Mouse (Mus musculus) intestine, embryonic 14.5 days (tissue): ENCODE results near the gene Fam57b. TPM values are rescaled to one million over a fixed set of nuclear protein-coding genes. Genes with fewer than 3 reads are reported as not detected.
A peak's percentile ranks its signal among the peaks of the same experiment; 100 is the strongest.

ENCODE experiments used
- ATAC-seq: fragments of 200-750 bp; cut with Nextera tagmentation; replicated peaks from 2 replicates; pipeline ENCODE4 v1.8.0; 2017; ENCODE audit warnings: low read depth, moderate number of reproducible peaks, moderate TSS enrichment, moderate library complexity; ENCODE audit not compliant: low FRiP score, low TSS enrichment
- DNase-seq: peaks from one replicate; pipeline ENCODE4 v3.0.0-alpha.2; 2018; ENCODE audit warnings: low spot score
- H3K27ac ChIP-seq: fragments of 300-500 bp; sonication (generic); 2 replicates; pipeline ENCODE4 v1.5.1; 2014; ENCODE audit warnings: low read depth, mild to moderate bottlenecking, control low read depth
- H3K27me3 ChIP-seq: fragments of 300-500 bp; sonication (generic); replicated peaks from 2 replicates; pipeline ENCODE4 v1.6.1; 2014; ENCODE audit warnings: low read length, control low read depth; ENCODE audit not compliant: control insufficient read depth, insufficient read depth
- H3K36me3 ChIP-seq: fragments of 300-500 bp; sonication (generic); 2 replicates; pipeline ENCODE4 v1.6.1; 2014; ENCODE audit warnings: low read length, control low read depth; ENCODE audit not compliant: control insufficient read depth, insufficient read depth
- H3K4me1 ChIP-seq: fragments of 300-500 bp; sonication (generic); replicated peaks from 2 replicates; pipeline ENCODE4 v1.6.1; 2014; ENCODE audit warnings: low read length, control low read depth, mixed read lengths; ENCODE audit not compliant: control insufficient read depth, insufficient read depth
- H3K4me2 ChIP-seq: fragments of 300-500 bp; sonication (generic); 2 replicates; pipeline ENCODE4 v1.6.1; 2014; ENCODE audit warnings: low read length
- H3K4me3 ChIP-seq: fragments of 300-500 bp; sonication (generic); 2 replicates; pipeline ENCODE4 v1.5.1; 2014; ENCODE audit warnings: low read depth, low read length, control low read depth, mixed read lengths
- H3K9ac ChIP-seq: fragments of 300-500 bp; sonication (generic); 2 replicates; pipeline ENCODE4 v1.6.1; 2014; ENCODE audit warnings: mild to moderate bottlenecking, low read length
- H3K9me3 ChIP-seq: fragments of 300-500 bp; sonication (generic); 2 replicates; pipeline ENCODE4 v1.6.1; 2016; ENCODE audit warnings: low read length, control low read depth; ENCODE audit not compliant: control insufficient read depth
- WGBS: fragments of 180-500 bp; shearing (Covaris S2); extraction: QIAGEN DNeasy Blood & Tissue Kit; methylation state at CpG from one replicate; pipeline ENCODE4 v1.1.7; 2014; 5-methylcytosine and 5-hydroxymethylcytosine counted together
- polyA plus RNA-seq: library from polyadenylated mRNA; unstranded; fragments of >200 nt; fragmentation: Nextera tagmentation; extraction: Ambion mirVana; gene quantifications from 2 replicates; pipeline ENCODE4 v1.2.1, GENCODE M21; 2014

Fam57b gene
- polyA plus RNA-seq, 1 experiment from 2014 or later, result 1.8 TPM

- H3K9ac ChIP-seq, result peak overlapping the region; percentile 84; the same call in 1 of the 2 replicates
- H3K4me2 ChIP-seq, result peak overlapping the region; percentile 94
- peak overlapping the region; percentile 96 for H3K27ac ChIP-seq
- H3K27me3 ChIP-seq, result no peaks in the 10 kb centered on the region
- DNase-seq, result no peak
- no peak for ATAC-seq
- H3K9me3 ChIP-seq, result no peaks in the 10 kb centered on the region
- 41% methylated on average over 4 of the region's 4 CpGs for WGBS
- H3K4me1 ChIP-seq, result peaks cover 24% of the 10 kb centered on the region
- H3K36me3 ChIP-seq, result peaks cover 40% of the 10 kb centered on the region
- H3K4me3 ChIP-seq, result peak overlapping the region; percentile 80
Measured at GRCm38 (mm10) chr7:126760956-126761355, 36.5 kb upstream of the Fam57b start.

GRCm38 (mm10) chr7:126761529-126762067, 35.9 kb upstream of the Fam57b start:
- Histone ChIP-seq H3K9ac (no peak overlapping the region), H3K27me3 (no peaks in the 10 kb centered on the region), H3K4me1 (peaks cover 24% of the 10 kb centered on the region), H3K9me3 (no peaks in the 10 kb centered on the region), H3K4me3 (no peak overlapping the region), H3K36me3 (peaks cover 45% of the 10 kb centered on the region), H3K4me2 (peak overlapping the region; percentile 94), H3K27ac (peak overlapping the region; percentile 96)
- DNase-seq (no peak), ATAC-seq (no peak)
- 51% methylated on average over 6 of the region's 6 CpGs for WGBS

DNA sequence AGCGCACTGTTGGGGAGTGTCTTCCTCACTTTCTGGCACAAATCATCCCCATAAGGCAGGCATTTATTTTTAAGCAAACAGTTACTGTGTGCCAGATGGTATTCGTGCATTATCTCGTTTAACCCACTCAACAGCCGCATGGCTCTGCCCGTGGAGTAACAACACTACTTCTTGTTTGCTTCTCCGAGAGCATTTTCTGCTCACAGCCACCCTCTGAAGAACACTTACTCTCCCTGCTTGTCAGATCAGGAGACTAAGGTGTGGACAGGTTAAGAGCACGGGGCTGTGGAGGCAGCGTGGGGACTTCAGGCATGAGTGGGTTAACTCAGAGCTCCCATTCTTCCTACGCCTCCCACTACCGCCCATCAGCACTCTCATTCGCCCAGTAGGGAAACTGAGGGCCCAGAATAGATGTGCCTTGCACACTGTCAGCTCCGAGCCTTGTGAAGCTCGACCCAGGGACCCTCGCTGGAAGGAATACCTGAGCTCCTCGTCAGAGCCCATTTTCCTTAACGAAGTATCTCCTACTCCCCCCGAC, 34.9 kb upstream of the Fam57b start:
- no peaks in the 10 kb centered on the region for H3K27me3 ChIP-seq
- H3K4me1 ChIP-seq, result peaks cover 24% of the 10 kb centered on the region
- no peak overlapping the region; the same call in 1 of the 2 replicates for H3K4me2 ChIP-seq
- peaks cover 54% of the 10 kb centered on the region for H3K36me3 ChIP-seq
- WGBS, result 51% methylated on average over 17 of the region's 17 CpGs
- DNase-seq (no peak), ATAC-seq (no peak)
- 0 out of 2 replicates have a peak overlapping the region, but pooled peaks have one; percentile 2 for H3K9ac ChIP-seq
- peak overlapping the region; percentile 22; the same call in 1 of the 2 replicates for H3K27ac ChIP-seq
- H3K4me3 ChIP-seq, result no peak overlapping the region
- H3K9me3 ChIP-seq, result no peaks in the 10 kb centered on the region

DNA sequence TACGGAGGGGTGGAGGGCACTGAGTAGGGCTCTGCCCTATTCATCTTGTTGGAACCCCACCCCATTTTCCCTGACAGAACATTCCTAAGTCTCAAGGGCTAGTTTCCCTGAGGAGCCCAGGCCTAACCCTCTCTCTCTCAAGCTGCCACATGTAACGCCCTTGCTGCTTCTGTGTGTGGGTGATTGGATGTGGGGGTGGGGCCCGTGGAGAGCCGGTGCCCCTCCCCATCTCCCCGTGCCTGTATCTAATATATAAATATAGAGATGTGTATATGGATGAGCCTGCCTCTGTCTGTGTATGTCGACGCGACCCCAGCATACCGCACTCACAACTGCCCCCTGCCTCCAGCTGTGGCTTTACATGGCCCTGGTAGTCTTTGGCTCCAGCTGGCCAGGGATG, 31.9 kb upstream of the Fam57b start:
- Histone ChIP-seq H3K27me3 (no peaks in the 10 kb centered on the region), H3K36me3 (peaks cover 84% of the 10 kb centered on the region), H3K9ac (no peak overlapping the region), H3K4me3 (no peak overlapping the region), H3K9me3 (no peaks in the 10 kb centered on the region), H3K27ac (no peak overlapping the region), H3K4me1 (peaks cover 23% of the 10 kb centered on the region), H3K4me2 (no peak overlapping the region)
- no peak for DNase-seq
- ATAC-seq, result no peak
- 75% methylated on average over 9 of the region's 9 CpGs for WGBS

DNA sequence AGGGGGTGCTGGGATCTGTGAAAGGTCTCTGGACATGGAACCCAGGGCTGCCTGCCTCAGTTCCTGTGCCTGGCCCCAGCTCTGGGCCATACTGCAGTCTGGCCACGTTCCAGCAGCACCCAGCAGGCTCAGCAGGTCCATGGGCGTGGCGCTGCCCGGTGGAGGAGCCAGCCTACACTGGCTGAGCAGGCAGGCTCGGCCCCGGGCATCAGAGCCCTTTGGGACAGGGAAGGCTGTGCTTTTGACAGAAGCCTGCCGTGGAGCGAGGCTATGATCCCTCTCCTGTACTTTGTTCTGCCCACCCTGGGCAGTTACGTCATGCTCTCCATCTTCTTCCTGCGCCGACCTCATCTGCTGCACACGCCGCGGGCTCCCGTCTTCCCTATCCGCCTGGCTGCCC, 31.3 kb upstream of the Fam57b start, which contains the start of gene Gdpd3:
Gene Gdpd3 (plus strand): TSS at position 134 of the 400 bp plus-strand sequence.
- Histone ChIP-seq H3K9ac (no peak within 1 kb of the TSS), H3K27ac (no peak within 1 kb of the TSS), H3K4me3 (no peak within 1 kb of the TSS), H3K9me3 (no peaks in the 10 kb centered on the region), H3K27me3 (no peaks in the 10 kb centered on the region), H3K4me1 (peaks cover 16% of the 10 kb centered on the region), H3K4me2 (no peak within 1 kb of the TSS), H3K36me3 (peaks cover 90% of the 10 kb centered on the region)
- ATAC-seq (no peak), DNase-seq (no peak)
- 89% methylated on average over 16 of the region's 16 CpGs for WGBS

GRCm38 (mm10) chr7:126767001-126767400, 30.5 kb upstream of the Fam57b start:
- H3K4me1 ChIP-seq, result peaks cover 8% of the 10 kb centered on the region
- H3K9ac ChIP-seq, result no peak overlapping the region
- no peak overlapping the region for H3K4me2 ChIP-seq
- peaks cover 92% of the 10 kb centered on the region for H3K36me3 ChIP-seq
- no peaks in the 10 kb centered on the region for H3K27me3 ChIP-seq
- DNase-seq (no peak), ATAC-seq (no peak)
- WGBS, result 97% methylated on average over 8 of the region's 8 CpGs
- H3K4me3 ChIP-seq, result no peak overlapping the region
- H3K9me3 ChIP-seq, result no peaks in the 10 kb centered on the region
- no peak overlapping the region for H3K27ac ChIP-seq

- H3K4me1 ChIP-seq, result peaks cover 5% of the 10 kb centered on the region
- H3K4me2 ChIP-seq, result no peak overlapping the region
- H3K27ac ChIP-seq, result no peak overlapping the region
- no peak overlapping the region for H3K4me3 ChIP-seq
- DNase-seq (no peak), ATAC-seq (no peak)
- 76% methylated on average over 12 of the region's 12 CpGs for WGBS
- no peak overlapping the region for H3K9ac ChIP-seq
- no peaks in the 10 kb centered on the region for H3K9me3 ChIP-seq
- no peaks in the 10 kb centered on the region for H3K27me3 ChIP-seq
- peaks cover 73% of the 10 kb centered on the region for H3K36me3 ChIP-seq
Measured at GRCm38 (mm10) chr7:126770784-126771183, 26.7 kb upstream of the Fam57b start.

DNA sequence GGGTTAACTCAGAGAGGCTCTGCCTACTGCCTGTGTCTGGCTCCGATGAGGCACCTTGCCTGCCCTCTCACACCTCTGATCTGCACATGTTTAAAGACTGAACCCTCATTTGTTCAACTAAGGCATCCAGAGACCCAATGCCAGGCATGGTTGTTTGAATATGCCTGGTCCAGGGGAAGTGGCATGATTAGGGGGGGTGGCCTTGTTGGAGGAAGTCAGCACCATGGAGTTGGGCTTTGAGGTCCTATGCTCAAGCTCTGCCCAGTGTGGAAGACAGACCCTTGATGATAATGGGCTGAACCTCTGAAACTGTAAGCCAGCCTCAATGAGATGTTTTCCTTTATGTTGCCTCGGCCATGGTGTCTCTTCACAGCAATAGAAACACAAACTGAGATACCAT, 24.1 kb upstream of the Fam57b start:
- H3K9me3 ChIP-seq, result no peaks in the 10 kb centered on the region
- H3K4me3 ChIP-seq, result no peak overlapping the region
- H3K4me2 ChIP-seq, result no peak overlapping the region
- no peak overlapping the region for H3K9ac ChIP-seq
- no peak overlapping the region for H3K27ac ChIP-seq
- 76% methylated on average over 2 of the region's 2 CpGs for WGBS
- ATAC-seq (no peak), DNase-seq (no peak)
- H3K27me3 ChIP-seq, result no peaks in the 10 kb centered on the region
- peaks cover 20% of the 10 kb centered on the region for H3K4me1 ChIP-seq
- peaks cover 52% of the 10 kb centered on the region for H3K36me3 ChIP-seq

DNA sequence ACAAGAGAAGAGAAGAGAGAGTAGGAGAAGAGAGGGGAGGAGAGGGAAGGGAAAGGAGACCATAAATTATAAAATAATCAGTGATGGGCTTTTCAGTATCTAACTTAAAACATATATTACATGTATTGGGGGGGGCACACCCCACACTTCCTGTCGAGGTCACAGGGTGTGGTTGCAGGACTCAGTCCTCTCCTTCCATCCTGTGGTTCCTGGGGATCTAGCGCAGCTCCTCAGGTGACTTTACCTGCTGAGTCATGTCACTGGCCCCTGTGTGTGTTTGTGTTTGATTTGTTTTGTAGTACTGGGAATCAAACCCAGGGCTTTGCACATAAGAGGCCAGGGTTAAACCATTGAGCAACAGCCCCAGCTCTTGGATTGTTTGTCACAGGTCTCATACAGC, 23.0 kb upstream of the Fam57b start:
- Histone ChIP-seq H3K4me3 (no peak overlapping the region), H3K9ac (no peak overlapping the region), H3K4me2 (no peak overlapping the region), H3K4me1 (peaks cover 22% of the 10 kb centered on the region), H3K27ac (no peak overlapping the region), H3K9me3 (no peaks in the 10 kb centered on the region), H3K36me3 (peaks cover 46% of the 10 kb centered on the region), H3K27me3 (no peaks in the 10 kb centered on the region)
- ATAC-seq (no peak), DNase-seq (no peak)
- 77% methylated on average over 2 of the region's 2 CpGs for WGBS
